Mouse (Mus musculus) embryonic stem cell, embryonic (primary cell): ENCODE results near the gene Mbtps1.

Experiments used
- CTCF ChIA-PET, 4 experiments: fragments of 300-600 bp in 2 of 4; fragments of 350-600 bp in 2 of 4; sonication (Branson Sonifier 250); formaldehyde crosslinking; loops; one replicate each; lab custom pipeline; 2022; ENCODE audit warnings: inconsistent platforms in 2 of 4; lab: Charles Lee
- POLR2A ChIA-PET, 4 experiments: fragments of 300-600 bp in 2 of 4; fragments of 350-600 bp in 2 of 4; sonication (Branson Sonifier 250); formaldehyde crosslinking; loops; one replicate each; lab custom pipeline; 2022; ENCODE audit warnings: antibody characterized with exemption in 4 of 4, inconsistent platforms in 1 of 4; lab: Charles Lee

Mbtps1 gene

DNA sequence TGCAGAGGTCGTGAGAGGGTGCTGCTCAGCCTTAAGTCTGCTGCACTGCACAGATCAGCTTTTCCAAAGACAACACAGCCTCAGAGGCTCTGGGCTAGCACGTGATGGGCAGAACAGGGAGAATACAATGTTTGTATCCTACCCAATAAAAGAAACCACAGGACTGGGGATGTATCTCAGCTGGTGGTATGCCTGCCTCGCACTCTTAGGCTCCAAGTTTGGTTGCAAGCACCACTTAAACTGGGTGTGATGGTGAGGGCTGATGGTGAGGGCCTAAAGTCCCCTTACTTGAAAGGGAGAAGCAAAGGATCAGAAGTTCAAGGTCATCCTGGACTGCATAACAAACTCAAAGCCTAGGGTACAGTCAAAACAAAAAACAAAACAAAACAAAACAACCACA lies 13.9 kb downstream of the Mbtps1 start:
- ChIA-PET POLR2A (interaction anchor here in 3 of 4 experiments (0.6 to 8.3 kb wide), 16 partner anchors 8 to 150 kb away, joined by 3 to 129 read pairs (median 4); partner anchors contain the start of genes Mbtps1 (in 3 of the 3) and Mlycd (in 1 of the 3)), CTCF (interaction anchor here in 3 of 4 experiments (0.8 to 2.4 kb wide), 4 partner anchors 61 to 965 kb away, joined by 5 to 10 read pairs (median 6); partner anchors contain the start of gene Taf1c (in 1 of the 3))

- CTCF ChIA-PET: no interaction called here
- POLR2A ChIA-PET: interaction anchor here in 2 of 4 experiments (0.7 to 4.6 kb wide), 10 partner anchors 16 to 733 kb away, joined by 3 to 24 read pairs (median 4); partner anchors contain the start of gene Mbtps1 (in 2 of the 2)
These were observed 26.6 kb downstream of the Mbtps1 start for GRCm38 (mm10) chr8:119531973-119532372.

DNA sequence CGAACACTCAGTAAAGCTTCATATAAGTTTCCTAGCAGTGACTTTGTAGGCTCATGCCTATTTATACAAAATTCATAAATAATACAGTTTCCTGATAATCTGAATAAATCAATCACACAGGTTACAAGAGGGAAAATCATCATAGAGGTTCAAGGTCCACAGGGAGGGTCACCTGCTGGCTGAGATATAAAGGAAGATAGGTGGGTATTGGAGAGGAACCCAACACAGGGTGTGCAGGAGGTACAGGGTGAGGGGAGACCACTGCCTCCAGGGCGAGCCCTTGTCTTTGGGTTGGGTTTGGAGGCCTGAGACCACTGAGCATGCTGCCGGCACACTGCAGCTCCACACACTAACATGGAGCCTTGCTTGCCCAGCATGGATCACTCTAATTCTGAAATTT lies 27.1 kb downstream of the Mbtps1 start:
- CTCF ChIA-PET: no interaction called here
- POLR2A ChIA-PET: interaction anchor here in 2 of 4 experiments (0.8 to 4.6 kb wide), 14 partner anchors 8 to 118 kb away, joined by 3 to 24 read pairs (median 4); partner anchors contain the start of gene Mbtps1 (in 2 of the 2)

DNA sequence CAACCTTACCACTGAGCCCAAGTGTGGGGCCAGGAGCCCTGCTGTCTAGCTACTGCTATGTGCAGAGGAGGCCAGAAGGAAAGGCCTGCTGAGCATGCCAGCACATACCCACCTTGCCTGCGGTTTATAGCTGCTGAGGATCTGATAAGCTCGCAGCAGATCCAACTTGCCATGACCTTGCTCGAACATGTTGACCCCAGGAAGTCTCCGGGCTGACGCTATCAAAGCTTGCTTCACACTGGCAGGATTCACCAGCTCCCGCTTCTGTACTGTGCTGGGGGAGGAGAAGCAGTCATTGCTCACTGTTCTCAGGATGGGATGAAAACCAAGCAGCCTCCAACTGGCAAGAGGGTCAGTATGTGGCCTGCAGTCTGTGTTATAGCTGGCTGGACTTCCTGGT lies 27.6 kb downstream of the Mbtps1 start:
- POLR2A ChIA-PET: interaction anchor here in 2 of 4 experiments (0.8 to 4.6 kb wide), 12 partner anchors 9 to 119 kb away, joined by 3 to 24 read pairs (median 4); partner anchors contain the start of gene Mbtps1 (in 1 of the 2)
- CTCF ChIA-PET: no interaction called here

DNA sequence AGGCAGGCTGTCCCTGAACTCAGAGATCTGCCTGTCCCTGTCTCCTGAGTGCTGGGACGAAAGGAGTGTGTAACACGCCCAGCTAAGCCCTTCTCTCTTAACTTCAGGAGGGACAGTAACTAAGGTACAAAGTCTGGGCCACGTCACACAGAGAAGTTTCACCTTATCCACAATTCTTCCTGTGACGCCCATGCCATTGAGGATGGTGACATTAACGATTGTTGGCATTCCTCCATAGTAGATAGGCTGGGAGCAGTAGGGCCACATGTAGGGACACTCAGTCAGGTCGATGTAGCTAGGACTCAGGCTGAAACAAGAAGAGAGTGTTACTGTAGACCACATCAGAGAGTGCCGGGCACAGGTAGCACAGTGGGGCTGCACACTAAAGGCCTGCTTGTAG lies 29.8 kb downstream of the Mbtps1 start:
- ChIA-PET POLR2A (interaction anchor here in 2 of 4 experiments (0.8 to 1.2 kb wide), 3 partner anchors 12 to 30 kb away, joined by 3 to 4 read pairs (median 3); partner anchors contain the start of gene Mbtps1 (in 1 of the 2)), CTCF (interaction anchor here in 2 of 4 experiments (1.1 to 2.9 kb wide), 2 partner anchors 12 to 116 kb away, joined by 3 to 11 read pairs; no protein-coding TSS in a partner anchor)

- ChIA-PET POLR2A (interaction anchor here in 1 of 4 experiments (0.6 kb wide), 1 partner anchor 123 kb away, joined by 3 read pairs; no protein-coding TSS in a partner anchor), CTCF (interaction anchor here (0.6 to 2.5 kb wide), 7 partner anchors 39 to 382 kb away, joined by 3 to 10 read pairs (median 4); partner anchors contain the start of gene Mbtps1 (in 1 of the 4))
These were observed 38.4 kb downstream of the Mbtps1 start for GRCm38 (mm10) chr8:119520102-119520501.

DNA sequence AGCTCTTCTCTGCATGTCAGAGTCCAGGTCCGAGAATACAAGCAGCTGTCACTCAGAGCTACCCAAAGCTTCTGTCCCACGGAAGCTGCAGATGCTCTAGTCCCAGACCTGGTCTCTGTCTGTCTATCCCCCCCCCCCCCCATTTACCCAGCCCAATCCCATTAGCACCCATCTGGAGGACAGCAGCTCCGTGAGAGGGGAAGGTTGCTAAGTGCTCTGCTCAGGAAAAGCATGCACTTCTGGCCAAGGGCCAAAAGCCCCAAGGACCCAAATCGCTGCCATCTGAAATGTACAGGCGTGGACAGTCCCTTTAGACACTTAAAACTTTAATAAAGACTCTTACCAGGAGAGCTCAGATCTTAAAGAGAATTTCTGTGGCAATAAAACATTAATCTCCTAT lies 41.9 kb downstream of the Mbtps1 start:
- POLR2A ChIA-PET: interaction anchor here (0.6 to 3.6 kb wide), 29 partner anchors 9 to 1031 kb away, joined by 3 to 22 read pairs (median 4); partner anchors contain the start of genes Mbtps1 (in 3 of the 4) and Taf1c (in 1 of the 4)
- CTCF ChIA-PET: interaction anchor here (0.6 to 4.4 kb wide), 15 partner anchors 12 to 205 kb away, joined by 3 to 17 read pairs (median 5); partner anchors contain the start of genes Dnaaf1 (in 1 of the 4) and Hsdl1 (in 1 of the 4)

- CTCF ChIA-PET: interaction anchor here (0.6 to 4.4 kb wide), 10 partner anchors 11 to 204 kb away, joined by 3 to 17 read pairs (median 5); no protein-coding TSS in a partner anchor
- POLR2A ChIA-PET: interaction anchor here in 3 of 4 experiments (0.7 to 3.6 kb wide), 25 partner anchors 8 to 1032 kb away, joined by 3 to 22 read pairs (median 4); partner anchors contain the start of gene Mbtps1 (in 3 of the 3)
These were observed 42.8 kb downstream of the Mbtps1 start for GRCm38 (mm10) chr8:119515767-119516166.

DNA sequence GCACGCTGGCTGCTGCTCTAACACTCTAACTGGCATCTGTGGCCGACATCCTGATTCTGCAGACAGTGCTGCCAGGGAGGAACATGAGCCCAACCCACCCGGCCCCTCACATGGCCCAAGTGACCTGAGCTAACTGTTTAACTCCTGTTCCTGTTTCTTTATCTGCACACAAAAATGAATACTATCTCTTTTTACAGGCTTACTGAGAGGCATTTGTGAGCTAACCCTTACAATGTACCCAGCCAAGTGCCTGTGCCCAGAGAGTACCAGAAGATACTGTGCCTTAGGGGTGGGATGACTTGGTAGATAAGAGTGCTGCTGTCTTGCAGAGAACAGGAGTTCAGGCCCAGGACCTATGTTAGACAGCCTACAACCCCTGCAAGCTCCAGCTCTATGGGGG lies 43.6 kb downstream of the Mbtps1 start:
- ChIA-PET POLR2A (interaction anchor here in 3 of 4 experiments (0.6 to 3.1 kb wide), 10 partner anchors 8 to 122 kb away, joined by 3 to 22 read pairs (median 4); partner anchors contain the start of gene Mbtps1 (in 1 of the 3)), CTCF (interaction anchor here in 1 of 4 experiments (1.6 kb wide), 1 partner anchor 10 kb away, joined by 4 read pairs; no protein-coding TSS in a partner anchor)

- CTCF ChIA-PET: no interaction called here
- POLR2A ChIA-PET: interaction anchor here in 1 of 4 experiments (1.0 kb wide), 1 partner anchor 9 kb away, joined by 3 read pairs; no protein-coding TSS in a partner anchor
These were observed 45.1 kb downstream of the Mbtps1 start for GRCm38 (mm10) chr8:119513405-119513804.

DNA sequence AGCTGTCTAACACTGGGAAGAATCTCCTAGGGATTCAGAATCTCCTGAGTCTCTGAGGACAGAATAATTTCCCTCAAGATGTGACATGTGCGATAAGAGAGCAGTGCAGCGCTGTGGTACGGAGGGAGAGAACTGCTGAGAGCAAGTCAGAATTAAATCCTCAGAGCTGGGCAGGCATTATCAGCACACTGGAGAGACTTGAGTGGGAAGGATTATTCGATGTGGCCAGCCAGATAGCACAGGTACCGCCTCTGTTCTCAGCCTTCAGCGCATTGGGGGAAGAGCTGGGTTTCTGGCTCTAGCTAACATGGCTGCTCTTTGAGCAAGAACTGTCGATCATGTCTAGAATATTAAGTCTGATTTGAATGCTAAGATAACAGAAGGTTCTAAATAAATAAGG lies 46.8 kb downstream of the Mbtps1 start:
- POLR2A ChIA-PET: interaction anchor here in 3 of 4 experiments (0.6 to 1.6 kb wide), 9 partner anchors 9 to 416 kb away, joined by 3 to 6 read pairs (median 4); partner anchors contain the start of genes Mbtps1 (in 2 of the 3) and Slc38a8 (in 1 of the 3)
- CTCF ChIA-PET: interaction anchor here in 2 of 4 experiments (0.5 to 1.7 kb wide), 5 partner anchors 15 to 689 kb away, joined by 3 to 6 read pairs (median 4); no protein-coding TSS in a partner anchor

DNA sequence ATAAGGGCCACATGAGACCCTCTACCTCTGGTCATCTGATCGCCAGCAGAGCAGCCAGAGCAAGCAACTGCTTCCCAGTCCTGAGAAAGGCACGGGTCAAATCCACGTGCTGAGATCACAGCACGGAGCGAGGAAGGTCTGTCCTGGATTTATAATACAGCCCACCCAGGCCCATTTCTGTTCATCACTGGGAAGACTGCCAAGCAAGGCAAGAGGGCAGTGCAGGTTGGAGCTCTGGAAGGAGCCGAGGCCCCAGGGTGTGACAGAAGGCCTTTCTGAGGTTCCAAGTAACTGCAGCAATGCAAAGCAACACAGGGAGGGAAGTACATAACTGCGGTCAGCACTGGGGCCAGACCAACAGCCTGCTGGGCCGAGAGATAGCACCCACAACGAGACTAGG lies 48.1 kb downstream of the Mbtps1 start:
- ChIA-PET POLR2A (interaction anchor here in 3 of 4 experiments (0.7 to 1.5 kb wide), 3 partner anchors 8 to 987 kb away, joined by 3 to 4 read pairs (median 3); partner anchors contain the start of gene Slc38a8 (in 1 of the 3)), CTCF (interaction anchor here in 1 of 4 experiments (0.7 kb wide), 1 partner anchor 212 kb away, joined by 7 read pairs; no protein-coding TSS in a partner anchor)

GRCm38 (mm10) chr8:119506106-119506505 lies 52.4 kb downstream of the Mbtps1 start:
- ChIA-PET POLR2A (interaction anchor here (0.5 to 3.4 kb wide), 14 partner anchors 10 to 306 kb away, joined by 3 to 15 read pairs (median 4); partner anchors contain the start of gene Mbtps1 (in 2 of the 4)), CTCF (interaction anchor here (0.7 to 2.6 kb wide), 10 partner anchors 9 to 126 kb away, joined by 3 to 11 read pairs (median 4); partner anchors contain the start of gene Taf1c (in 1 of the 4))

DNA sequence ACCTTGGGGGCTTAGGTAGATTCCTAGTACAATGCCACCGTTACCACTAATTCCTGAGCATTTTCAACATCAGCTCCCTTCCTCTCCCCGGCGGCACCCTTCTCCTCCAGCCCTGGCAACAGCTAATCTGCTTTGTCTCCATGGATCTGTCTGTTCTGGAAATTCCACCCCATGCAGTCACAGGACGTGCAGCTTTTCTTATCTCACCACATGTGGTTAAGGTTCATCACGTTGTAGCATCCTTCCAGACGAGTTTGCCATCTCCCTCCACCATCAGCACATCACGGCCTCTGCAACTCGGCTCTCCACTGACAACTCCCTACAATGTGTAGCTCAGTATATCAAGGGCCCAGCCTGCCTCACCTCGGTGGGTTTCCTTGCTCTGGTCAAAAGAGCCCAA lies 53.0 kb downstream of the Mbtps1 start:
- ChIA-PET CTCF (interaction anchor here (0.6 to 2.6 kb wide), 14 partner anchors 9 to 164 kb away, joined by 3 to 11 read pairs (median 4); partner anchors contain the start of gene Taf1c (in 1 of the 4)), POLR2A (interaction anchor here (0.5 to 3.4 kb wide), 14 partner anchors 10 to 306 kb away, joined by 3 to 15 read pairs (median 4); partner anchors contain the start of gene Mbtps1 (in 2 of the 4))

- ChIA-PET CTCF (interaction anchor here in 3 of 4 experiments (0.7 to 1.6 kb wide), 5 partner anchors 62 to 350 kb away, joined by 3 to 4 read pairs (median 3); no protein-coding TSS in a partner anchor), POLR2A (interaction anchor here in 3 of 4 experiments (0.7 to 2.5 kb wide), 8 partner anchors 9 to 406 kb away, joined by 3 to 7 read pairs (median 4); partner anchors contain the start of gene Mbtps1 (in 1 of the 3))
These were observed 55.3 kb downstream of the Mbtps1 start for GRCm38 (mm10) chr8:119503191-119503767.

- POLR2A ChIA-PET: interaction anchor here in 3 of 4 experiments (0.6 to 2.3 kb wide), 8 partner anchors 9 to 136 kb away, joined by 3 to 6 read pairs (median 3); no protein-coding TSS in a partner anchor
- CTCF ChIA-PET: interaction anchor here in 3 of 4 experiments (0.7 to 1.3 kb wide), 5 partner anchors 28 to 168 kb away, joined by 3 to 7 read pairs (median 3); no protein-coding TSS in a partner anchor
These were observed 56.4 kb downstream of the Mbtps1 start for GRCm38 (mm10) chr8:119502111-119502510.

DNA sequence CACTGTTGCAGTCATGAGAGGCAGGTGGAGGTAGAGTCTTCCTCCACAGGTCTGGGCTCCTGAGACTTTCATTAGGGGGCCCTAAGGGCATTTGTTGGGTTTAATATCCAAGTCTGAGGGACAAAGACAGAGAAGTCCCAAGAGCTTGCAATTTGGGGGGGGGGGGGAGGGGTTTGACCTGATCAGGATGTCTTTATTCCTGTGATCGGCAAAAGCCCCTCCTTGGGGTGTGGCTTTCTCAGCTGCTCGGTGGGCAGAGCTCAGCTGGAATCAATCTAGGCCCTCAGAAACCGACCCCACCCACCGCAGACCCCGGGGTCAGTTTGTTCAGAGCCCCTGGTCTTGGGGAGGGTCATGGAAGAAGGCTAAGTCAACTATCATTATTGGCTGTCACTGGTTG lies 56.9 kb downstream of the Mbtps1 start, which contains the start of gene Slc38a8:
Slc38a8 (minus strand) TSS at position 101 of the 400 bp plus-strand sequence.
- CTCF ChIA-PET: interaction anchor here in 3 of 4 experiments (0.7 to 1.3 kb wide), 4 partner anchors 28 to 169 kb away, joined by 3 to 7 read pairs (median 4); no protein-coding TSS in a partner anchor
- POLR2A ChIA-PET: interaction anchor here in 3 of 4 experiments (0.6 to 1.6 kb wide), 9 partner anchors 9 to 136 kb away, joined by 3 to 4 read pairs (median 3); no protein-coding TSS in a partner anchor
